In genomic region chr9:20976216-20976960, GRCm38 (mm10) we compare ENCODE assay signal across 8 mouse cellular contexts. TPM values are rescaled to one million over a fixed set of nuclear protein-coding genes. Genes with fewer than 3 reads are reported as not detected.
DNase-seq lines count a peak whose midpoint lies in the region; ATAC-seq and TF ChIP-seq lines count a peak whose summit lies in the region.

Gene S1pr2, minus strand, starts transcription at chr9:20976781.

- under 1% methylated on average over 47 of the region's 47 CpGs for WGBS in heart, embryonic 12.5 days
- under 1% methylated on average over 47 of the region's 47 CpGs for WGBS in kidney, embryonic 15.5 days
- WGBS in liver, embryonic 14.5 days (ENCODE audit: insufficient replicate concordance), result under 1% methylated on average over 47 of the region's 47 CpGs
- under 1% methylated on average over 47 of the region's 47 CpGs for WGBS in stomach, embryonic 15.5 days

- peak within 1 kb of the TSS; percentile 84 for H3K4me3 ChIP-seq in heart, embryonic 12.5 days
- peak within 1 kb of the TSS; percentile 88 for H3K4me3 ChIP-seq in kidney, embryonic 15.5 days (replicated peaks)
- H3K4me3 ChIP-seq in liver, embryonic 14.5 days (ENCODE audit: insufficient read depth in 1 of 2, low read depth in 2 of 2, low read length in 2 of 2), result peak within 1 kb of the TSS; percentile 73 to 77
- peak within 1 kb of the TSS; percentile 91 for H3K4me3 ChIP-seq in stomach, embryonic 15.5 days (replicated peaks)

- 0 out of 2 replicates have a peak, but pooled peaks have one; percentile 44 for ATAC-seq in erythroid progenitor cell, adult 5-6 weeks (replicated peaks; ENCODE audit: low FRiP score, poor library complexity, severe bottlenecking)
- peak; percentile 61 for ATAC-seq in heart, embryonic 12.5 days (ENCODE audit: insufficient number of reproducible peaks, low FRiP score)
- peak; percentile 70 for ATAC-seq in kidney, embryonic 15.5 days (replicated peaks; ENCODE audit: low FRiP score)
- ATAC-seq in liver, embryonic 14.5 days (ENCODE audit: insufficient read depth), result peak; percentile 70
- peak; percentile 56 for ATAC-seq in stomach, embryonic 15.5 days (ENCODE audit: insufficient read depth, low FRiP score, low read depth)

- H3K9ac ChIP-seq in heart, embryonic 12.5 days, result peak within 1 kb of the TSS; percentile 87
- peak within 1 kb of the TSS; percentile 90 for H3K9ac ChIP-seq in kidney, embryonic 15.5 days
- H3K9ac ChIP-seq in liver, embryonic 14.5 days (replicated peaks), result peak within 1 kb of the TSS; percentile 63
- peak within 1 kb of the TSS; percentile 87 for H3K9ac ChIP-seq in stomach, embryonic 15.5 days

- peak within 1 kb of the TSS; percentile 96 for H3K4me2 ChIP-seq in heart, embryonic 12.5 days
- peak within 1 kb of the TSS; percentile 91 for H3K4me2 ChIP-seq in kidney, embryonic 15.5 days
- H3K4me2 ChIP-seq in liver, embryonic 14.5 days (ENCODE audit: low read depth), result peak within 1 kb of the TSS; percentile 90
- H3K4me2 ChIP-seq in stomach, embryonic 15.5 days, result peak within 1 kb of the TSS; percentile 76

- peaks cover 6% of the 10 kb centered on the region; the same call in 1 of the 2 replicates for H3K36me3 ChIP-seq in heart, embryonic 12.5 days
- H3K36me3 ChIP-seq in kidney, embryonic 15.5 days, result no peaks in the 10 kb centered on the region
- H3K36me3 ChIP-seq in liver, embryonic 14.5 days (replicated peaks; ENCODE audit: control insufficient read depth, insufficient read depth, low read depth), result no peaks in the 10 kb centered on the region
- H3K36me3 ChIP-seq in stomach, embryonic 15.5 days, result no peaks in the 10 kb centered on the region

- H3K27ac ChIP-seq in heart, embryonic 12.5 days (ENCODE audit: poor library complexity, severe bottlenecking), result peak within 1 kb of the TSS; percentile 89
- peak within 1 kb of the TSS; percentile 96 for H3K27ac ChIP-seq in kidney, embryonic 15.5 days
- no peak within 1 kb of the TSS for H3K27ac ChIP-seq in liver, embryonic 14.5 days
- peak within 1 kb of the TSS; percentile 95 for H3K27ac ChIP-seq in stomach, embryonic 15.5 days

- peaks cover 50% of the 10 kb centered on the region for H3K4me1 ChIP-seq in heart, embryonic 12.5 days (replicated peaks)
- peaks cover 56% of the 10 kb centered on the region for H3K4me1 ChIP-seq in kidney, embryonic 15.5 days
- peaks cover 3 to 28% of the 10 kb centered on the region in 2 experiments for H3K4me1 ChIP-seq in liver, embryonic 14.5 days (replicated peaks; ENCODE audit: control insufficient read depth in 2 of 2, insufficient read depth in 2 of 2, low read length in 1 of 2)
- H3K4me1 ChIP-seq in stomach, embryonic 15.5 days, result peaks cover 49% of the 10 kb centered on the region

- TF ChIP-seq CTCF in liver, embryonic 14.5 days (IDR thresholded peaks at IDR 0.05; ENCODE audit: low read depth), result no peak

- no peaks in the 10 kb centered on the region for H3K27me3 ChIP-seq in heart, embryonic 12.5 days (replicated peaks)
- no peaks in the 10 kb centered on the region for H3K27me3 ChIP-seq in kidney, embryonic 15.5 days
- no peaks in the 10 kb centered on the region for H3K27me3 ChIP-seq in liver, embryonic 14.5 days (ENCODE audit: control insufficient read depth, insufficient read depth, low read length)
- no peaks in the 10 kb centered on the region for H3K27me3 ChIP-seq in stomach, embryonic 15.5 days (replicated peaks)

- no peaks in the 10 kb centered on the region for H3K9me3 ChIP-seq in heart, embryonic 12.5 days (replicated peaks)
- H3K9me3 ChIP-seq in kidney, embryonic 15.5 days (replicated peaks), result no peaks in the 10 kb centered on the region
- H3K9me3 ChIP-seq in liver, embryonic 14.5 days (ENCODE audit: control insufficient read depth, low read length), result no peaks in the 10 kb centered on the region
- H3K9me3 ChIP-seq in stomach, embryonic 15.5 days, result no peaks in the 10 kb centered on the region

- TF ChIP-seq EP300 in liver, embryonic 14.5 days (IDR thresholded peaks at IDR 0.05; ENCODE audit: low read depth), result no peak

- DNase-seq in B cell, adult 2 months, result peak; percentile 83 to 85
- peak; percentile 78 for DNase-seq in adrenal gland, adult 8-10 months
- peak; percentile 45 to 50 (median 45) for DNase-seq in liver, embryonic 14.5 days (ENCODE audit: low read depth in 3 of 3, low spot score in 3 of 3)
- DNase-seq in natural killer cell, adult 2 months (ENCODE audit: low spot score in 2 of 2), result peak; percentile 83 to 87

RNA-seq across cellular contexts. Expression of gene S1pr2, which starts in this region (rescaled TPM):
- total RNA-seq in adrenal gland, adult 8-10 months (2022), result 10 to 100 TPM; 18.8 to 36.9 (median 26.6) TPM
- total RNA-seq in erythroid progenitor cell, adult 5-6 weeks (2015; ENCODE audit: low replicate concordance), result not detected in 2 replicates
- under 0.01 and 0.39 TPM in 2 replicates for total RNA-seq in erythroid progenitor cell, adult 5-6 weeks (2017; ENCODE audit: low replicate concordance)
- polyA plus RNA-seq in heart, embryonic 12.5 days (2016; fragmentation: Nextera tagmentation; extraction: Ambion mirVana), result 22.5 and 25.9 TPM in 2 replicates
- 29.8 and 32.7 TPM in 2 replicates for polyA plus RNA-seq in kidney, embryonic 15.5 days (2015; fragmentation: Nextera tagmentation; extraction: Ambion mirVana)
- 1.2 and 1.3 TPM in 2 replicates for polyA plus RNA-seq in liver, embryonic 14.5 days (2012; rRNA removed)
- 2.3 and 3.0 TPM in 2 replicates for polyA plus RNA-seq in liver, embryonic 14.5 days (2014; fragmentation: Nextera tagmentation; extraction: Ambion mirVana)
- polyA plus RNA-seq in stomach, embryonic 15.5 days (2015; fragmentation: Nextera tagmentation; extraction: Ambion mirVana), result 39.4 and 40.1 TPM in 2 replicates

Comparison
In these comparisons a context has a peak if more than half of its experiments do, and no peak if none do; other contexts are left out.
1. RNA of gene S1pr2 (total RNA-seq): 18.8 to 36.9 TPM in adrenal gland, adult 8-10 months; under 0.01 to 0.39 TPM in erythroid progenitor cell, adult 5-6 weeks; every median in the first group is over 10 times any median in the second.
2. Peak in ATAC-seq in erythroid progenitor cell, adult 5-6 weeks; RNA of the gene not detected or under 1 TPM.
3. Peak in every context shown above with its lines, with median percentiles within 50 percentile points of each other: DNase-seq, ATAC-seq, H3K4me2 ChIP-seq, H3K4me3 ChIP-seq and H3K9ac ChIP-seq.